Mouse (Mus musculus) spleen, adult 2 months (tissue): ENCODE measurements around the gene Aebp1. TPM values are rescaled to one million over a fixed set of nuclear protein-coding genes. Genes with fewer than 3 reads are reported as not detected.

Experiments
- DNase-seq, 2 experiments: peaks; one replicate each; pipeline versions ENCODE4 v3.0.0 to v3.0.0-alpha.2; 2012 to 2021; ENCODE audit warnings: low spot score in 2 of 2, low read depth in 1 of 2
- H3K27ac ChIP-seq: fragments of 200-500 bp; 2 replicates; pipeline ENCODE4 v1.5.1; 2012; ENCODE audit warnings: low read length, inconsistent platforms; ENCODE audit not compliant: insufficient read depth
- H3K27me3 ChIP-seq: fragments of 200-500 bp; 2 replicates; pipeline ENCODE4 v1.6.1; 2012; ENCODE audit warnings: mild to moderate bottlenecking, moderate library complexity, low read length, inconsistent platforms; ENCODE audit not compliant: control insufficient read depth, insufficient read depth
- H3K36me3 ChIP-seq: fragments of 200-500 bp; 2 replicates; pipeline ENCODE4 v1.6.1; 2012; ENCODE audit warnings: mild to moderate bottlenecking, low read length, inconsistent platforms; ENCODE audit not compliant: control insufficient read depth, insufficient read depth
- H3K4me1 ChIP-seq: fragments of 200-500 bp; 2 replicates; pipeline ENCODE4 v1.6.1; 2011; ENCODE audit warnings: inconsistent platforms; ENCODE audit not compliant: control insufficient read depth, insufficient read depth, insufficient read length
- H3K4me3 ChIP-seq: fragments of 200-500 bp; 2 replicates; pipeline ENCODE4 v1.5.1; 2011; ENCODE audit warnings: mild to moderate bottlenecking, inconsistent platforms; ENCODE audit not compliant: insufficient read depth, insufficient read length; ENCODE audit errors: extremely low read depth
- CTCF ChIP-seq: fragments of 200-500 bp; IDR thresholded peaks from 2 replicates; pipeline ENCODE4 v1.5.1; 2011; ENCODE audit warnings: mild to moderate bottlenecking, inconsistent platforms; ENCODE audit not compliant: insufficient read depth, insufficient read length, insufficient replicate concordance; ENCODE audit errors: extremely low read depth
- POLR2A ChIP-seq: fragments of 200-500 bp; IDR thresholded peaks from 2 replicates; pipeline ENCODE4 v1.6.1; 2011; ENCODE audit warnings: low read depth, low read length, inconsistent platforms
- WGBS: fragments of 180-500 bp; shearing (Covaris S2); methylation state at CpG from one replicate; pipeline ENCODE4 v1.1.7; 2018; 5-methylcytosine and 5-hydroxymethylcytosine counted together
- polyA plus RNA-seq: library from polyadenylated mRNA; depleted of rRNA; stranded (reverse); fragments of >200 nt; gene quantifications from 2 replicates; pipeline ENCODE4 v1.2.3, GENCODE M21; 2012

The Aebp1 gene
- polyA plus RNA-seq, 1 experiment, result 15.7 TPM

- DNase-seq, result no peak
- 53% methylated on average over 7 of the region's 7 CpGs for WGBS
Measured at GRCm38 (mm10) chr11:5846639-5847345, 15.0 kb upstream of the Aebp1 start.

GRCm38 (mm10) chr11:5848741-5849140 lies 13.0 kb upstream of the Aebp1 start:
- Histone ChIP-seq H3K36me3 (no peaks in the 10 kb centered on the region), H3K4me1 (no peaks in the 10 kb centered on the region), H3K27ac (no peak overlapping the region), H3K27me3 (no peaks in the 10 kb centered on the region), H3K4me3 (no peak overlapping the region)
- TF ChIP-seq POLR2A, result no peak
- 74% methylated on average over 6 of the region's 6 CpGs for WGBS
- DNase-seq, result no peak

More at GRCm38 (mm10) chr11:5846639-5847345, 15.0 kb upstream of the Aebp1 start:
- Histone ChIP-seq H3K4me1 (no peaks in the 10 kb centered on the region), H3K36me3 (no peaks in the 10 kb centered on the region), H3K27me3 (no peaks in the 10 kb centered on the region), H3K4me3 (no peak overlapping the region), H3K27ac (no peak overlapping the region)
- TF ChIP-seq POLR2A (no peak), CTCF (no peak)

DNA sequence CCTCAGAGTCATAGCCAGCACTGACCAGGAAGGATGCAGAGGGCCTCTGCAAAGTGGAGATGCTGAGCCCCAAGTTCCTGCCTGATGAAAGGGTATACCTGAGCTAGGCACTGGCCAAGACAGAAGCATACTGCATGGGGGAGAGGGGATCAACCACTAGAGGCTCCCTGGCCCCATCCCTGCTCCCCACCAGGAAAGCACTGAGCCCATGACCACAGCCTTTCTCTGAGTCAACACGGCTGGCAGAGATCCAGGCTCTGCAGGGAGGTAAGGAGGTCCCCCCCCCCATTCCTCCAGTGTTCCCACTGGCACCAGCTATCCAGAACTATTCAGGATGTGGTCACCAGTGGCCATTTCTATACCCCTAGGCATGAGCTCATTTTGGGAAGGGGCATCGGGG lies 12.4 kb upstream of the Aebp1 start:
- no peaks in the 10 kb centered on the region for H3K36me3 ChIP-seq
- no peak for DNase-seq
- H3K27ac ChIP-seq, result no peak overlapping the region
- TF ChIP-seq POLR2A (no peak), CTCF (no peak)
- no peaks in the 10 kb centered on the region for H3K27me3 ChIP-seq
- H3K4me3 ChIP-seq, result no peak overlapping the region
- WGBS, result 68% methylated on average over 2 of the region's 2 CpGs
- H3K4me1 ChIP-seq, result no peaks in the 10 kb centered on the region

- DNase-seq, result no peak
- 58% methylated on average over 5 of the region's 5 CpGs for WGBS
- TF ChIP-seq POLR2A, result no peak
- TF ChIP-seq CTCF, result no peak
- H3K36me3 ChIP-seq, result no peaks in the 10 kb centered on the region
- no peak overlapping the region for H3K27ac ChIP-seq
- no peaks in the 10 kb centered on the region for H3K27me3 ChIP-seq
- no peak overlapping the region for H3K4me3 ChIP-seq
- no peaks in the 10 kb centered on the region for H3K4me1 ChIP-seq
Measured at GRCm38 (mm10) chr11:5850452-5850851, 11.3 kb upstream of the Aebp1 start.

GRCm38 (mm10) chr11:5851021-5851736 lies 10.6 kb upstream of the Aebp1 start:
- H3K27ac ChIP-seq, result no peak overlapping the region
- DNase-seq, result no peak
- 49% methylated on average over 4 of the region's 4 CpGs for WGBS
- H3K36me3 ChIP-seq, result no peaks in the 10 kb centered on the region
- no peak overlapping the region for H3K4me3 ChIP-seq
- no peaks in the 10 kb centered on the region for H3K4me1 ChIP-seq
- H3K27me3 ChIP-seq, result no peaks in the 10 kb centered on the region
- TF ChIP-seq POLR2A (no peak), CTCF (no peak)

GRCm38 (mm10) chr11:5852314-5852713 lies 9.4 kb upstream of the Aebp1 start:
- H3K36me3 ChIP-seq, result no peaks in the 10 kb centered on the region
- 80% methylated on average over 1 of the region's 1 CpGs for WGBS
- no peak for TF ChIP-seq CTCF
- no peak for TF ChIP-seq POLR2A
- H3K4me1 ChIP-seq, result no peaks in the 10 kb centered on the region
- H3K27me3 ChIP-seq, result no peaks in the 10 kb centered on the region
- H3K4me3 ChIP-seq, result no peak overlapping the region
- no peak for DNase-seq
- H3K27ac ChIP-seq, result no peak overlapping the region

- Histone ChIP-seq H3K27ac (no peak overlapping the region), H3K4me3 (no peak overlapping the region), H3K36me3 (no peaks in the 10 kb centered on the region), H3K4me1 (no peaks in the 10 kb centered on the region), H3K27me3 (no peaks in the 10 kb centered on the region)
- no peak for DNase-seq
- no peak for TF ChIP-seq POLR2A
- TF ChIP-seq CTCF, result no peak
Measured at GRCm38 (mm10) chr11:5855481-5855880, 6.3 kb upstream of the Aebp1 start.
